Mouse (Mus musculus) cerebellum, postnatal 14 days (tissue): ENCODE measurements around the gene Enah.
A peak's percentile ranks its signal among the peaks of the same experiment; 100 is the strongest.

Source experiments
- DNase-seq, 2 experiments: peaks; one replicate each; pipeline ENCODE4 v3.0.0; 2021; ENCODE audit warnings: mixed read lengths in 2 of 2

Gene Enah

DNA sequence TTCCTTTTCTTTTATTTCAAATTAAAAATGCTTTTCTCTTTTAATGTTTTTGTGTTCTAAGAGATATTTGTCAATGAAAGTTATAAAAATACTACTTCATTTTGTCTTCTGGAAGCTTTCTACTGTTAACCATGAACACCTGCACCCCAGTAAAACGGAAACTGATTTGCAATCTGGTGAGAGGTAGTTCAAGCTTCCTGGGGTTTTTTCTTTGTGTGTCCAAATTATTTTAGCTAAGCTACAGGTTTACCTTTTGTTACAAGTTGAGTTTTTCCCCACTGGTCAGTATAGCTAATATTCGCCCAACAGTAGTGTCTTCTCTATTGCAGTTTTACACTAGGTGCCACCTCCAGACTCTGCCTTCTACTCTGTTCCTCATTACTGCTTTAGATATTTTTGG, 62.1 kb downstream of the Enah start:
- DNase-seq: no peak

DNA sequence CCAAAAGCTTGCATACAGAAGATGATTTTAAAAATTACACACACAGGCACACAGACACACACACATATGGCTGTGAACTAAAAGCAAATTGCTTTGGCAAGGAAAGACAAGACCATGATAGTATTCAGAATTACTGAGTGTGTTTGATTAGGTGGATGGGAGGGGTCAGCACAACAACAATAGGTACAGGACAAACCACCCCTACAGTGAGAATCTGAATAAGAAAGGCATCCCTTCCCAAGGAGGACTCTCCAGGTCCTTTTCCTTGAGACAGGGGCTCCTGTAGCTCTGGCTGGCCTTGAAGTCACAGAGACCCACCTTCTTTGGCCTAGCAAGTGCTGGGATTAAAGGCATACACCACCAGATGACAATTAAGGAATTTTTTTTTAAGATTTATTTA, 66.2 kb downstream of the Enah start:
- DNase-seq: no peak

DNA sequence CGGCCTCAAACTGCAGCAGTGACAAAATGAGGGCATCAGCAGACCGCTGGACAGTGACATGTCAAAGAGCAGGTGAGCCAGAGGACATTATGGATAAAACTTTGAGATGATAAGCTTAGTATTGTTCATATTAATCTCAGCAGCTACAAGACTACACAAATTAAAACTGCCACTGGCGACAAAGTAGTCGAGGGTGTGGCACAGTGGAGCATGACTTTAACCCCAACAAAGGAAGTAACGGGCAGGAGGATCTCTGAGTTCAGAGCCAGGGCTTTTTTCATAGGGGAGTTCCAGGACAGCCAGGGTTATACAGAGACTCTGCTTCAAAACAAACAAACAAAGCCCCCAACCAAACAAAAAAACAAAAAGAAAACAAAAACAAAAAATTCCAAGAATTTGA, 68.5 kb downstream of the Enah start:
- DNase-seq: no peak

DNA sequence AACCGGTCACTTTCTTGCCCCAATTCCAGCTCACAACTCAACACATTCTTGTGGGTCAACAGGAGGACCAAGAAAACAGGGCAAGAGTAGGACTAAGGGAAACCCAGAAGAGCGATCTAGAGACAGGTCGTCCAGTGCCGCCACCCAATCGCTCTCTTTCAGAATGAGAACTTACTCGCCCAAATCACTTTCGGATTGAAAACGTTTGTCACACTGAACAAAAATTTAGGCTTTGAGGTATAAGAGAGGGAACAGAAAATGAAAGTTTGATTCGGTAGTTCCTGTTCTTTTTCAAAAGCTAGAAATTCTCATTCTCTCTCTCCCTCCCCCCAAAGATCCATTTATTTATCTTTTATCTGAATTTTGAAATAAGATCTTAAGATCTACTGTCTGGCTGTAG, 69.1 kb downstream of the Enah start:
- no peak for DNase-seq

DNA sequence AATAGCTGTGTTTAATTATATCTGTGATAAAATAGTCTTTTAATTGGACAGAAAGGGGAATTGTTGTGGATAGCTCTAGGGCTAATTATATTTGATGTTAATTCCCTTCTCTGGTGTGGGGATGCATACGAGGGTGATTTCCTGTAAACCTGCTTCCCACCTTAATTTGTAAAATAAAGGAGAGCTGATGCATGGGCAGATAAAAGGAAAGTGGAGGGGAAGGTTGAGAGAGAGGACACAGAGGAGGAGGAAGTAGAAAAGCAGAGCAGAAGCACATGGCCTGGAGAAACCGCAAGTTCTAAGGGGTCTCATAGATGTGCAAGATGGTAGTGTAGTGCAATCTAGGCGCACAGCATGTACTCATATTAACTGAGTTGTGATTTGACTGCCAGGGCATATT, 71.6 kb downstream of the Enah start:
- no peak for DNase-seq

DNA sequence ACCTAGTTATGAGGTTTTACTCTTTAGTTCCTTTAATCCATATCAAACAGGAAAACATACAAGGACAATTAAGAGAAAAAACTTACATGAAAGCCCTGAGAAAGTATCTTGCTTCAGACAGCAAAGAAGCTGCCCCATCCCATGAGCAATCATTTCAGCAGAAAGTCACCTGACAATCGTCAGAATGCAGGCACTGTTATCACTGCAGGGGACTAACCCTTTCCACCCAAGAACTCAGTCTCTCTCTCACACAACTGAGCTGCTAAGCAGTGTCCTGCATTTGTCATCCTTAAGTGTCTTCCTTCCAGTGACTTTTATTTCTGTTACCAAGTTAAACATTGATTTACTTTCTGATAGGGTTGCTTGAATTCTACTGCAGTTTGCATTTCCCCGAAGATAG, 82.7 kb downstream of the Enah start:
- DNase-seq: no peak

DNA sequence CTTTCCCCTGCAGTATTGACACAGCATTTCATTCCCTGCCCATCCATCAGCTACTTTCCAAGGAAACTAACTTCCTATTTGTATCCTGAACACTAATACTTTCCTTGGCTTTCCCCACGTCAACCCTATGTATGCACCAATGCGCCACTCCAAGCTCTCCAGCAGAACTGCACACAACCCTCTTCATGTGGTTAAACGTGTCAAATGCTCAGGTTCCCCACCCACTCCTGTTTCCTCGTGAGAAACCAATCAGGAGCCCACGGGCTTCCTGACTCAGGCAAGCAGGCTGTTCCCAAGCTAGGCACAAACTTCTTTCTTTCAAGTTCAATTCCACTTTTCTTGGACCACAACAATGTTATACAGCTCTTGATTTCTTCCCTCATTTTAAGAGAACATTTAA, 91.4 kb downstream of the Enah start:
- no peak for DNase-seq

DNA sequence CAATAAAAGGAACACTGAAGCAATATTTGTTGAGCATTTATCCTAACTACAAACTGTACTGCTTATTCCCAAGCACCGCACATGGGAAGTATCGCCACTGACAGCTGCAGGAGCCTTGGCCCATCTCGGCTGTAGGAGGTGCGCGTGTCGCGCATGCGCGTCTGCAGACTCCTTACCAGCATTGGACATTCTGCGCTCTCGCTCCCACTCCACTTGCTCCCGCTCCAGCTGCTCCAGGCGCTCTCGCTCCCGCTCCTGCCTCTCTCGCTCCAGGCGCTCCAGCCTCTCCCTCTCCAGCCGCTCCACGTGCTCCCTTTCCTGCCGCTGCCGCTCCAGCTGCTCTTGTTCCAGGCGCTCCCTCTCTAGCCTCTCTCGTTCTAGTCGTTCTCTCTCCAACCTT, 96.4 kb downstream of the Enah start:
- DNase-seq: peak; percentile 6

DNA sequence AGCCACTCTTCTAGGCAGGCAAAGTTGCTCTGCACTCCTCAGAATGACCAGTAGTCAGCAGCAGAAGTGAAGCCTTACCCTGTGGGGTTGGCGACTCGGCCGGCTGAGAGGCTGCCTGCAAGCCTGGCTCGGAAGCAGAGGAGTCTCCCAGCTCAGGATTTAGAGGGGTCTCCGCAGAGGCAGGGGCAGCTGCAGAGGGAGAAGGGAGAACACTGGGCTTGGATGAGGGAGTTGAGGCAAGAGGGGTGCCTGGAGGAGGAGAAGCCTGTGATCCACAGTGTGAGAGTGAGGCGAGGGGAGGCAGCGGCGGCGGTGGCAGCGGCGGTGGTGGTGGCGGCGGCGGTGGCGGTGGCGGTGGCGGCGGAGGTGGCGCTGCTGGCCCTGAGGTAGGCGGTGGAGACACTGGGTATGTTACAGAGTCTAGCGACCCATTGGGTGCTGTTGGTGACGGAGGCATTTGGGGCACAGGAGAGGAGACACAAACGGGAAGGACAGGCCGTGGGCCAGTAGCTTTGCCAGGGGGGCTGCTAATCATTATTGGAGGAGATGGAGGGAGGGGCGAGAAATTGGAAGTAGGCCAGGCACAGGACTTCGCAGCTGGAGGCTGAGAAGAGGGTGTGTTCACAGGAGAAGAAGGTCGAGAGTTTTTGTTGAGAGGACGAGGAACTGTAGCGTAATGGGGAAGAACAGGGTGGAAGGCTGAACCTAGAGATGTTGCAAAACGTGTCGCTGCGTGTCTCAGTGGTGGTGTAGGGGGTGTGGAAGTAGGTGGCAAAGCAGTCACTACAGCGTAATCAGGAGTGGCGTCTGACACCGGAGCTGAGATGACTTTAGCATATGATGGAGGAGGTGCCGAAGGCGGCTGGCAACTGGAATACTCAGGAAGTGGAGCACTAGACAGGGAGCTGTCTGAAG, 98.0 kb downstream of the Enah start:
- DNase-seq: peak; percentile 12 to 16

DNA sequence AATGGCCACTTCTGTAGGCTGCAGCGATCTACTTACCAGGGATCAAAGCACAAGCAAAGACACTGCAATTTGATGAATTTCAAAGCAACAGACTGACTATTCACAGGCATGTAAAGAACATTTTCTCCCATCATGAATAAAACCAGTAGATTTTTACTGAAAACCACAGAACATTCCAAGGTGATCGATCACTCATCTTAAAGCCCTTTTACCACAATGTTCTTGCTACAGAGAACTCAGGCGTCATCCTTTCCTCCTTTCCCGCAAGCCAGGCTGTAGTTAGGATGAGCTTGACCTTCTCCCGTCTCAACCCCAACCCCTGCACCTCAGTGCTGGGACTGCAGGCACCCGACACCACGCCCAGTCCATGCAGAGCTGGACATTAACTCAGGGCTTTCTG, 107.9 kb downstream of the Enah start:
- DNase-seq: no peak

DNA sequence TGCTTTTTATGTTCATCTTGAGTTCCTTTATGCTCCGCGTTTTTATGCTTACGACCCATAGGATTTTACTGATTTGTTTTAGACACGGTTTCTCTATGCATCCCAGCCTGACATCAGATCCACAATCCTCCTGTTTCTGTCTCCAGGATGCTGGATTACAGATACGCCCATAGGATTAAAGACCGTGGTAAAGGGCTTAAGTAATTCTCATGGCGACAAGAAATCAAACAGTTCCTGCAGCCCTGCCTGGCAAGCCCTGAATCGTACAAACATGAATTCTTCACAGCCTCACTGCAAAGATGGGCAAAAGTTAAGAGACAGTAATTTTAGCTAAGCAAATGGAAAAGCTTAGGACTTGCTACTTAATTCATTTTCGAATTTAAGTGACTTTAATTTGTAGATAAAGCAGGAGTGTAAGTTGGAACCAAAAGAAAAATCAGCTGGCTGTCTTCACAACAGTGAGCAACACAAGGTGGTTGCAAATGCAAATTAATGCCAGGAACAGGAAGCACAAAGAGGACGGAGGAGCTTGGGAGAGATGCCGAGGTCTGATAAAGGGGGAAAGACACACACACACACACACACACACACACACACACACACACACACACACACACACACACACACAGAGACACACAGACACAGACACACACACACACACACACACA, 118.0 kb downstream of the Enah start:
- no peak for DNase-seq

DNA sequence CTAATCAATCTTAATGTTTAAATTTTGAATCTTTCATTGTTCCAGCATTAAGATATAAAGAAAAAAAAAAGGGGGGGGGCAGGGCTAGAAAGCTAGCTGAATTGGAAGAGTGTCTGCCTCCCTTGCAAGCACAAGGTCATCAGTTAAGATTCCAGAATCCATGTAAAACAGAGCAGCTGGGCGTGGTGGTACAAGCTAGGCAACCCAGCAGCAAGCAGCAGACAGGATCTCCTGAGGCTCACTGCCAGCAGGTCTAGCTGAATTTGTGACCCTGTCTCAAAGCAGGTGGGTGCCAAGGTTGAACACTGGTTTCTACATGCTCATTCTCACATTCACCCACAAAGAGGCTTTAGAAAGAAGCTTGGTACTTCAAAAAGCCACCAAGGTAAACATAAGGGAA, 118.9 kb downstream of the Enah start:
- no peak for DNase-seq

DNA sequence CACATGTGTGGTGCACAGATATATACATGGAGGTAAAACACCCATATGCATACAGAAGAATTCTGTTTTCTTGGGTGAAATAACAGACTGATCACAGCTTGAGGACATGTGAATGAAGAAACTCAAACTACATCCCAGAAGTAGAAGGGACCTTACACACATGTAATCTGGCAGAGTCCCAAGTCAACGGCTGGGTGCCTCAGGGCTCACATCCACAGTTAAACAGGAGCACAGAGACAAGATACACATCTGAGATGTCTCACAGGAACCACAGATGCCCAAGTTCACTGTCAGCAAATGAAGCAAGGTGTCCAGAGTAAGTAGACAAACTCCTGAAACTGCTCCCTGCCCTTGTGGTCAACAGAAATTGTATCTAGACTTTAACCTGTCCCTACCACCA, 120.8 kb downstream of the Enah start:
- no peak for DNase-seq

DNA sequence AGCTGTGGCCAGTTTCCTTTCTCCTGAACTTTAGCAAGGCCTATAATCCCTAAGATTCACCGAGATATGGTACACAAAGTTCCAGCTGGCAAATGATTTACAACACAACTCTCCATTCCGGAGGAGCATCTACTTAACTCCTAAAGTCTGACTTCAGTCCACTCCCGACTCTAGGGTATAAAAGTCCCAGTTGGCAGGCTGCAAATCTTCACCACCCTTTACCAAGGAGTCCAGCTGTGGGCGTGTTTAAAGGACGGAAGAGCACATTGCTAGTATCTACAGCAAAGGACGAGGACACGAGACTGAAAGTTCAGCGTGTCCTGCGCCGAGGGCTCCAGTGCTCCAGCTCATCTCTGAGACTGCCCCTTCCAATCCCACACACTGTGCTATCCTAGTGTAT, 122.8 kb downstream of the Enah start:
- no peak for DNase-seq

DNA sequence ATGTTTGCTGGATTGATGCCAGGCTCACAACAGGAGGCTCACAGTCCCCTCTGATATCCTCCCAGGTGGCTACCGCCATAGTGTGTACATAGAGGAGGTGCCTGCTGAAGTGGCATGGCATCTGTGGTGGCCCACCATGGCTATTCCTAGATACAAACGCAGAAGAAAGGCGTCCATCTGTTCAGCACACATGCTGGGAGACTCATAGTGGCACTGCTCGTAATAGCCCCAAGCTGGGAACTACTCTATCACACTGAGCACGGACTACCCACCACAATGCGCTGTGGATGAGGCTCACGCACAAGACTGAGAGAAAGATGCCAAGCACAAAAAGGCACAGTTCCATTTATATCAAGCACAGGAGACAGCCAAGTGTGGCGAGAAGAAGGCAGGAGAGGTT, 126.1 kb downstream of the Enah start:
- DNase-seq: peak in 1 of 2 experiments; percentile 34

DNA sequence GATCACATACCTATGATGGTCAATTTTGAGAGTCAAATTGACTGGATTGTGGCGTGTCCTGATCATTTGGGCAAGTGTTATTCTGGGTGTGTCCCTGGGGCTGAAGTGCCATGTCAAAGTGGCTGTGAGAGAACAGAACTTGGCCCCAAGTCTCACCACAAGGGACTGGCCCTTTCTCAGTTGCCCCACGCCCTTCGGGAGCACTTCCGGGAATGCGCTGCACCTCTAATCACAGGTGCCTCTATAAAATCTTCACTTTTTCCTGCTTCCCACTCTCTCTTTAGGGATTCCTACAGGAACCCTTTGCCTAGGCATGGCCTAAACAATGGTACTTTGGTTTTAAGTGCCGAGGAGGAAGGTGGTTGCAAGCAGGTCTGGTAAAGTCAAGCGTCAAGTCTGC, 130.1 kb downstream of the Enah start:
- no peak for DNase-seq

DNA sequence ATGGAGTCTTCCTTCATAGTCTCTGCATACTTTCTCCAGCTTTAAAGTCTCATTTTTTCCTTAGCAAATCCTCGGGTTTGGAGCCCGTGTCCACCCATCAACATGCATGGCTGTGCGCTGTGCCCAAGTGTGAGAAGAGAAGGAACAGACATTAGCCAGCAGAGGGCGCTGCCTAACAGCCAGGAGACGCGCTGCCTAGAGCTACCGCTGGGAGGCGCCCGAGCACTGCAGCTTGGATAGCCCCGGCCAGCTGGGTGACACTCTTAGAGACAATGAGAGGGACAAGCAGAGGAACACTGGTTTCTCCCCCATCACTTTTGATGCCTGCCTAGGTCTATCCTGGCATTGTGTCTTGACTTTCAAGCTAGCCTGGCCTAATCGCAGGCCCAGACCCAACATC, 131.0 kb downstream of the Enah start:
- peak; percentile 96 for DNase-seq

DNA sequence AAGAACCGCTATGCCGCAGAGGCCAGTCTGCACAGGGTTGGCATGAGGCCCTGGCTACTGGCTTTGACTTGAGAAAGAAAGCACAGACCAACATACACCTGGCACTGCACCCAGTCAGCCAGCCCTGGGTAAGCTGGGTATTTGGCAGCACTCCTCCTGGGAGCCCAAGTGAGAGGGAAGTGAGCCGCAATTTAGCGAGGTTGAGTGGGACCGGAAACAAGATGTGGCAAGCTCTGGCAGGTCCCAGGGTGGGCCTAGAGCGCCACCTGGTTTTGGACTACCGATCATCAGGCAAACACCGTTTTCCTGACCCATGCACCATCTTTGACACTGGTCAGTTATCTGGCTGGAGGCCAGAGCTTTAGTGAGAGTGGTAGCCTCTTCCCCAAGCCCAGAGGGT, 138.3 kb downstream of the Enah start:
- DNase-seq: peak; percentile 81 to 89

DNA sequence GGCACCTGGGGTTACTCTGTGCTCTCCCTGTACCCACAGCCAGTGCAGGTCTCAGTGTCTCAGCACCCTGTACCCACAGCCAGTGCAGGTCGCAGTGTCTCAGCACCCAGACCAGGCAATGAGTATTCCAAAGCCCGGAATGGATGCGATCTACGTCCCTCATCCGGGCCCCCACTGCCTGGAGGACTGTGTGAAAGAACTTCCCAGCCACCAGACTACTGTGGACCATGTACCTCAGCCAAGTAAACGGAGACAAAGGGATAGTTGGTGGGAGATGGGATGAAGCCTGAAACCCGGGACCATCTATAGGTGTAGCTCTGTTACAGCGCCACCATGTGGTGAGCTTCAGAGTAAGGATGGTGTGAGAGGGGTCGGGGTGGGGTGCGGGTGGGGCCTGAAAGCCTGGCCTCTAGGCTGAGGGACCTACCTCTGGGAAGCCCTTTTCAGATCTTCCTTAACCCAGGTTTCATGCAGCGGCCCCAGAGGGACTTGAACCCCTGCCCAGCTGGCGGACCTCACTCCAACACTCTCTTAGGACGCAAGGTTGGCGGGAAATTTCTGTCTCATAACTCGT, 139.0 kb downstream of the Enah start:
- DNase-seq: peak; percentile 41 to 74

DNA sequence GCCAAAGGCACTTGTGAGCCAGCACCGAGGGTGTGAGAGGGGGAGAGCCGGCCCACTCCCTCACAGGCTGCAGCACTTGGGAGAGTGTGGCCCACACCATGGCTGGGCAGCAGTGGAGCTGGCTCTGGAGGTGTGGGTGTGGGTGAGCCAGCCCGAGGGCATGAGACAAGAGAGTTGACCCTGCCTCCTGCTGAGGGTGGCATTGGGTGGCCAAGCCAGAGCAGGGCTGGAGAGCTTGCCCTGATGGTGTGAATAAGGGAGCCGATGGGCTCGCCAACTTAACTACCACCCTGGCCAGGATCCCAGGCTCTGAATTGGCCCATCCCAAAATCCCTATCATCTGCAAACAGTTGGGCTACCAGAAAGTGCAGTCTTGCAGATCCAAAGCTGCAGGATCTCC, 141.4 kb downstream of the Enah start:
- peak; percentile 59 for DNase-seq

DNA sequence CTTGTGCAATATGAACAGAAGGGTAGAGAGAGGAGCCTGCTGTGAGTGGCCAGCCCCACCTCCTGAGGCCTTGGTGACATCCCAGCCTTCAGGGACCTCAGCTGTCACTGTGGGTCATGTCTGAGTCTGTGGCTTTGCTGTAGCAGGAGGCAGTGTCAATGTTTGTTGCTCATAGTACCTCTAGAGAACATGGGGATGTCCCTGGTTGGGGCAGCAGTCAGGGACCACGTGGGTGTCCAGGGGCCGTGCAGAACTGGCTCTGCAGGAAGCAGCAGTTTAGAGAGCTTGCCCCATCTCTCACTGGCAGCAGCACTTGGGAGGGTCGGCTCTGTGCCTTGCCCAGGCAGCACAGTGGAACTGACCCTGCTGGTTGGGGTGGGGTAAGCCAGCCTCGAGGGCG, 142.7 kb downstream of the Enah start:
- DNase-seq: peak in 1 of 2 experiments; percentile 32

DNA sequence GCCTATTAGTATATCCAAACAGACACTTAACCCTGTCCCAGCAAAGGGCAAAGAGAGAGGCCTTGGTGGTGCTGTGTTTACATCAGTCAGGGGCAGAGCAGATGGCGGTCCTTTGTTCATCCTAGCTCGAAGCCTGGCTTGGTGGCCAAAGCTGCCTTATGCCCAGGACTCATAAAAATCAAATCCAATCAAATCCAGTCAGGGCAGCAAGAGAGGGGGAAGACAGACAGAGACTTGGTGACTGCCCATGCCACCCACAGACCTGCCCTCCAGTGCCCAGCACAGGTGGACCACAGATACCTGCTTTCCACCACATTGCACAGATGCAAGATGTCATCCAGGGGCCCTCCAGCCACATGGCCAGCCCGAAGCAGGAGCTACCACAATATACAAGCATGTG, 143.1 kb downstream of the Enah start:
- DNase-seq: peak in 1 of 2 experiments; percentile 37

DNA sequence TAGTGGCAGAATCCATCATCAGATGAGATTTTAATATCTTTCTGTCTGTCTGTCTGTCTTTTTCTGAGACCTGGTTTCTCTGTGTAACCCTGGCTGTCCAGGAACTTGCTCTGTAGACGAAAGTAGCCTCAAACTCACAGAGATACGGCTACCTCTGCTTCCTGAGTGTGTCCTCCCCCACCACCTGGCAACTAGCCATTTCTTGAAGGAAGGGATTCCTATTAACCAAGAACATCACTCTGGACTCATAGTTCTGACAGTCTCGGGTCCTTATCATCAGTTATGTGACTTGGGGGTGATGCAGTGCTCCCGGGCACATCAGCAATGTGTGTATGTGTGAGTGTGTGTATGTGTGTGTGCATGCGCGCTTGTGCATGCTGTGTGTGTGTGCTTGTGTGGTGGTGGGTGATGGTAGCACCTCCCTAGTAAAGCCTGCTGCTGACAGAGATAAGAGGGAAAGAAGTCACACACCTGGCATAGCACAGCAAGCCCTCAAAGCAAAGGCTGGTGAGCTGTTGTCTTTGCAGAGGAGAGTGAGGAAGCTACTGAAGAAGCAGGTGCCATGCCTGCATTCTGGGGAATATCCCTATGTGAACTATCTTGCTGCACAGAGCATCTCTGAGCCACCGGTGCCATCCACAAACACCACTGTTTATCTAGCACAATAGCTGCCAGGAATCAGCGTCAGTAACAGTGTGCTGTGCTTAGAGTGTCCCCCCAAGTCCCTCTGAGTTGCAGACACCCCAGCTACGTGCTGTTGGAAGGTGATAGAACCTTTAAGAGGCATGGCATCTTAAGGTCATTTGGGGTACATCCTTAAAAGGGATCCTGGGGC, 146.5 kb downstream of the Enah start:
- DNase-seq: no peak
